Mouse (Mus musculus): Measurements from ENCODE around the gene Hnrnpa2b1. TPM values are rescaled to one million over a fixed set of nuclear protein-coding genes. Genes with fewer than 3 reads are reported as not detected.

Hnrnpa2b1 gene
- total RNA-seq, 2 experiments from 2014 or later, result 483 to 488 TPM

- DNase-seq (ENCODE audit: extremely low spot score in 1 of 2, low spot score in 2 of 2), result no peak
- intact Hi-C loops (cut with DNase I), result no loop called here
- Histone ChIP-seq H3K27ac (no peak overlapping the region), H3K4me3 (no peak overlapping the region)
- TF ChIP-seq CTCF (IDR thresholded peaks at IDR 0.05), result no peak
Measured at GRCm38 (mm10) chr6:51437665-51438064, 32.0 kb downstream of the Hnrnpa2b1 start.

GRCm38 (mm10) chr6:51434270-51434669 lies 35.4 kb downstream of the Hnrnpa2b1 start:
- intact Hi-C loops (cut with DNase I), result no loop called here
- Histone ChIP-seq H3K4me3 (no peak overlapping the region; the same call in 1 of the 2 replicates), H3K27ac (no peak overlapping the region)
- no peak for TF ChIP-seq CTCF (IDR thresholded peaks at IDR 0.05)
- no peak for DNase-seq (ENCODE audit: extremely low spot score in 1 of 2, low spot score in 2 of 2)

- H3K27ac ChIP-seq, result peak within 1 kb of the TSS; percentile 69
- H3K4me3 ChIP-seq, result peak within 1 kb of the TSS; percentile 39
- TF ChIP-seq CTCF (IDR thresholded peaks at IDR 0.05), result no peak
- intact Hi-C loops (cut with DNase I), result no loop called here
- DNase-seq (ENCODE audit: extremely low spot score in 1 of 2, low spot score in 2 of 2), result peak in 1 of 2 experiments; percentile 40
Measured at GRCm38 (mm10) chr6:51432535-51433397, 36.9 kb downstream of the Hnrnpa2b1 start, which contains the start of gene Nfe2l3. Gene Nfe2l3 (plus strand): TSS chr6:51432670.

GRCm38 (mm10) chr6:51424537-51424936 lies 45.2 kb downstream of the Hnrnpa2b1 start:
- intact Hi-C loops (cut with DNase I), result no loop called here
- no peak for DNase-seq (ENCODE audit: extremely low spot score in 1 of 2, low spot score in 2 of 2)
- H3K4me3 ChIP-seq, result no peak overlapping the region
- no peak for TF ChIP-seq CTCF (IDR thresholded peaks at IDR 0.05)
- no peak overlapping the region for H3K27ac ChIP-seq

- intact Hi-C loops (cut with DNase I), result no loop called here
- Histone ChIP-seq H3K4me3 (no peak overlapping the region), H3K27ac (no peak overlapping the region)
- TF ChIP-seq CTCF (IDR thresholded peaks at IDR 0.05), result no peak
- no peak for DNase-seq (ENCODE audit: extremely low spot score in 1 of 2, low spot score in 2 of 2)
Measured at GRCm38 (mm10) chr6:51423466-51424122, 46.1 kb downstream of the Hnrnpa2b1 start.

- Histone ChIP-seq H3K27ac (no peak overlapping the region), H3K4me3 (no peak overlapping the region)
- TF ChIP-seq CTCF (IDR thresholded peaks at IDR 0.05), result no peak
- intact Hi-C loops (cut with DNase I), result no loop called here
- DNase-seq (ENCODE audit: extremely low spot score in 1 of 2, low spot score in 2 of 2), result no peak
Measured at GRCm38 (mm10) chr6:51417306-51417936, 52.3 kb downstream of the Hnrnpa2b1 start.

- DNase-seq (ENCODE audit: extremely low spot score in 1 of 2, low spot score in 2 of 2), result no peak
- Histone ChIP-seq H3K27ac (no peak overlapping the region), H3K4me3 (no peak overlapping the region)
- intact Hi-C loops (cut with DNase I), result no loop called here
- no peak for TF ChIP-seq CTCF (IDR thresholded peaks at IDR 0.05)
Measured at GRCm38 (mm10) chr6:51416433-51416832, 53.3 kb downstream of the Hnrnpa2b1 start.

Other genes with a start within 250 kb of the Hnrnpa2b1 start
- 1 to 10 TPM; 1.5 to 1.7 TPM for gene Nfe2l3, start 37.2 kb downstream of the Hnrnpa2b1 start, total RNA-seq (2021)
- gene Cbx3, start 466 bp upstream of the Hnrnpa2b1 start, total RNA-seq (2021), result 100 to 1,000 TPM; 121 to 128 TPM
- 100 to 1,000 TPM in 1 of 2 experiments, 10 to 100 TPM in 1; 94.9 to 102 TPM for gene Snx10, start 54.0 kb upstream of the Hnrnpa2b1 start, total RNA-seq (2021)

Data from left cerebral cortex, adult 2 months (tissue).